Mouse (Mus musculus) kidney, adult 2 months (tissue): Measurements from ENCODE around the gene Svop.

Source experiments
- CTCF ChIP-seq: fragments of 200-500 bp; conservative IDR thresholded peaks from 2 replicates; pipeline ENCODE4 v1.5.1; 2011; ENCODE audit warnings: low read depth, mild to moderate bottlenecking, control low read depth, low read length, moderate library complexity, mixed read lengths; ENCODE audit not compliant: insufficient read depth, insufficient read length
- POLR2A ChIP-seq: fragments of 200-500 bp; IDR thresholded peaks from one replicate; pipeline ENCODE4 v1.6.1; 2011; ENCODE audit warnings: low read depth, low read length, control low read depth

- TF ChIP-seq CTCF, result no peak
- TF ChIP-seq POLR2A, result no peak
Measured at GRCm38 (mm10) chr5:114024885-114025284, 66.5 kb downstream of the Svop start.
